Mouse (Mus musculus): ENCODE results near the gene Med8. TPM values are rescaled to one million over a fixed set of nuclear protein-coding genes. Genes with fewer than 3 reads are reported as not detected.

Gene Med8
- 99.8 and 101 TPM in 2 replicates for polyA plus RNA-seq (2015; fragmentation: Nextera tagmentation; extraction: Ambion mirVana)

DNA sequence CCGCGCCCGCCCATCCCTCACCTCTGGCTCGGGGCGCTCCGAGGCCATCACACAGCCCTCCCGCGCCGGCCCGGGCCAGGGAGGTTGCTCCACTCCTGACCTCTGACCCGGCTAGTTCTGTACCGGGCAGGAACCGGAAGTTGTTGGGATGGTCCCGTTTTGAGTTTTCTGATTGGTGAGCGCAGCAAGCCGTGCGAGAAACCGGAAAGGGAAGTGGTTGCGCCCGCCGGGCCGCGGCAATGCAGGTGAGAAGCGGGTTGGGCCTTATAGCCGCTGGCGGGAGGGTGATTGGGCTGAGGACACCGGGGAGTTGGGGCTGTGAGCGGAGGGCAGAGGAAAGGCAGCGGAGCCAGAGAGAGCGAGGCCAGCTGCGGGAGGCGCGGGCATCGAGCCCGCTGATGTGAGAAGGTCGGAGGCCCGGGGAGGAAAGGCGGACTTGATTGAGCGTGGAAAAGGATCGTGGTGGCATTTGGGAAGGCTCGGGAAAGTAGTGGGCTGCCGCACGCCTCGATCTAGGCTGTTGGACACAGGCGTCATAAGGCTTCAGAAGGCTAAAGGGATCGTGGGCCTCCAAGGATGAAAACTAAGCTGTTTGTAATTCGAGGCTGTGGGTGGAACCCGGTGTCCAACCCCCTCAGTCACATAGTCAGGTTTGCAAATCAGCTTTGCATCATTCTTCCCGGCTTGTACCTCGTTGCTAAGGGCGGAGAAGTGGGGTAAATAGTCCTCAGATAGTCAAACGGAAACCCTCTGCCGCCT lies at the start of gene Med8, which contains the start of gene Szt2:
Med8 (plus strand) TSS at position 196 of the 759 bp plus-strand sequence.
Szt2 (minus strand) TSS at position 132 of the 759 bp plus-strand sequence.
- Histone ChIP-seq H3K9me3 (no peaks in the 10 kb centered on the region), H3K4me2 (peak within 1 kb of the TSS; percentile 65), H3K36me3 (peaks cover 21% of the 10 kb centered on the region), H3K9ac (peak within 1 kb of the TSS; percentile 48), H3K4me1 (peaks cover 13% of the 10 kb centered on the region), H3K27ac (peak within 1 kb of the TSS; percentile 72; the same call in 1 of the 2 replicates), H3K4me3 (replicated peaks) (peak within 1 kb of the TSS; percentile 67), H3K27me3 (replicated peaks) (no peaks in the 10 kb centered on the region)
- WGBS = under 1% methylated on average over 53 of the region's 53 CpGs
- peak; percentile 92 for ATAC-seq (ENCODE audit: insufficient read depth, low FRiP score, low read depth)

- Histone ChIP-seq H3K9ac (peak overlapping the region; percentile 54), H3K36me3 (peaks cover 24% of the 10 kb centered on the region), H3K27ac (peak overlapping the region; percentile 81), H3K4me3 (replicated peaks) (peak overlapping the region; percentile 69), H3K4me2 (peak overlapping the region; percentile 77), H3K9me3 (no peaks in the 10 kb centered on the region), H3K27me3 (replicated peaks) (no peaks in the 10 kb centered on the region), H3K4me1 (peaks cover 13% of the 10 kb centered on the region; the same call in 1 of the 2 replicates)
- peak; percentile 70 for ATAC-seq (ENCODE audit: insufficient read depth, low FRiP score, low read depth)
- WGBS = under 1% methylated on average over 54 of the region's 54 CpGs
These were observed 49.0 kb upstream of the Med8 start for GRCm38 (mm10) chr4:118359896-118360720.

- no peak overlapping the region for H3K4me2 ChIP-seq
- 91% methylated on average over 5 of the region's 5 CpGs for WGBS
- ATAC-seq (ENCODE audit: insufficient read depth, low FRiP score, low read depth) = no peak
- no peak overlapping the region for H3K4me3 ChIP-seq (replicated peaks)
- H3K9ac ChIP-seq = no peak overlapping the region
- H3K36me3 ChIP-seq = peaks cover 37% of the 10 kb centered on the region
- no peak overlapping the region for H3K27ac ChIP-seq
- H3K27me3 ChIP-seq (replicated peaks) = no peaks in the 10 kb centered on the region
- H3K9me3 ChIP-seq = no peaks in the 10 kb centered on the region
- H3K4me1 ChIP-seq = peaks cover 13% of the 10 kb centered on the region; the same call in 1 of the 2 replicates
These were observed 47.7 kb upstream of the Med8 start for GRCm38 (mm10) chr4:118361451-118361850.

GRCm38 (mm10) chr4:118362879-118363278 lies 46.3 kb upstream of the Med8 start:
- Histone ChIP-seq H3K4me1 (peaks cover 13% of the 10 kb centered on the region; the same call in 1 of the 2 replicates), H3K4me2 (no peak overlapping the region), H3K9me3 (no peaks in the 10 kb centered on the region), H3K36me3 (peaks cover 38% of the 10 kb centered on the region), H3K4me3 (replicated peaks) (no peak overlapping the region), H3K9ac (no peak overlapping the region), H3K27ac (no peak overlapping the region), H3K27me3 (replicated peaks) (no peaks in the 10 kb centered on the region)
- WGBS = 94% methylated on average over 6 of the region's 6 CpGs
- no peak for ATAC-seq (ENCODE audit: insufficient read depth, low FRiP score, low read depth)

GRCm38 (mm10) chr4:118363985-118364384 lies 45.2 kb upstream of the Med8 start:
- H3K36me3 ChIP-seq = peaks cover 49% of the 10 kb centered on the region
- 93% methylated on average over 3 of the region's 3 CpGs for WGBS
- H3K4me3 ChIP-seq (replicated peaks) = no peak overlapping the region
- ATAC-seq (ENCODE audit: insufficient read depth, low FRiP score, low read depth) = no peak
- H3K9ac ChIP-seq = no peak overlapping the region
- no peaks in the 10 kb centered on the region for H3K27me3 ChIP-seq (replicated peaks)
- H3K4me2 ChIP-seq = no peak overlapping the region
- H3K4me1 ChIP-seq = peaks cover 13% of the 10 kb centered on the region; the same call in 1 of the 2 replicates
- H3K27ac ChIP-seq = no peak overlapping the region
- H3K9me3 ChIP-seq = no peaks in the 10 kb centered on the region

GRCm38 (mm10) chr4:118364641-118365040 lies 44.5 kb upstream of the Med8 start:
- Histone ChIP-seq H3K9me3 (no peaks in the 10 kb centered on the region), H3K4me3 (replicated peaks) (no peak overlapping the region), H3K4me1 (peaks cover 8% of the 10 kb centered on the region; the same call in 1 of the 2 replicates), H3K27me3 (replicated peaks) (no peaks in the 10 kb centered on the region), H3K36me3 (peaks cover 53% of the 10 kb centered on the region), H3K27ac (no peak overlapping the region), H3K4me2 (no peak overlapping the region), H3K9ac (no peak overlapping the region)
- 94% methylated on average over 13 of the region's 13 CpGs for WGBS
- no peak for ATAC-seq (ENCODE audit: insufficient read depth, low FRiP score, low read depth)

- Histone ChIP-seq H3K4me2 (no peak overlapping the region), H3K4me1 (no peaks in the 10 kb centered on the region), H3K4me3 (replicated peaks) (no peak overlapping the region), H3K9me3 (no peaks in the 10 kb centered on the region), H3K27ac (no peak overlapping the region), H3K9ac (no peak overlapping the region), H3K36me3 (peaks cover 53% of the 10 kb centered on the region), H3K27me3 (replicated peaks) (no peaks in the 10 kb centered on the region)
- 90% methylated on average over 14 of the region's 14 CpGs for WGBS
- no peak for ATAC-seq (ENCODE audit: insufficient read depth, low FRiP score, low read depth)
These were observed 43.1 kb upstream of the Med8 start for GRCm38 (mm10) chr4:118365991-118366390.

- Histone ChIP-seq H3K9me3 (no peaks in the 10 kb centered on the region), H3K4me1 (no peaks in the 10 kb centered on the region), H3K4me2 (no peak overlapping the region), H3K4me3 (replicated peaks) (no peak overlapping the region), H3K36me3 (peaks cover 59% of the 10 kb centered on the region), H3K27me3 (replicated peaks) (no peaks in the 10 kb centered on the region), H3K9ac (no peak overlapping the region), H3K27ac (no peak overlapping the region)
- no peak for ATAC-seq (ENCODE audit: insufficient read depth, low FRiP score, low read depth)
- 83% methylated on average over 12 of the region's 12 CpGs for WGBS
These were observed 41.6 kb upstream of the Med8 start for GRCm38 (mm10) chr4:118367551-118367950.

GRCm38 (mm10) chr4:118368616-118369015 lies 40.5 kb upstream of the Med8 start:
- Histone ChIP-seq H3K9ac (no peak overlapping the region), H3K27ac (no peak overlapping the region), H3K36me3 (peaks cover 60% of the 10 kb centered on the region), H3K4me1 (no peaks in the 10 kb centered on the region), H3K4me3 (replicated peaks) (no peak overlapping the region), H3K9me3 (no peaks in the 10 kb centered on the region), H3K4me2 (no peak overlapping the region), H3K27me3 (replicated peaks) (no peaks in the 10 kb centered on the region)
- WGBS = 92% methylated on average over 3 of the region's 3 CpGs
- no peak for ATAC-seq (ENCODE audit: insufficient read depth, low FRiP score, low read depth)

DNA sequence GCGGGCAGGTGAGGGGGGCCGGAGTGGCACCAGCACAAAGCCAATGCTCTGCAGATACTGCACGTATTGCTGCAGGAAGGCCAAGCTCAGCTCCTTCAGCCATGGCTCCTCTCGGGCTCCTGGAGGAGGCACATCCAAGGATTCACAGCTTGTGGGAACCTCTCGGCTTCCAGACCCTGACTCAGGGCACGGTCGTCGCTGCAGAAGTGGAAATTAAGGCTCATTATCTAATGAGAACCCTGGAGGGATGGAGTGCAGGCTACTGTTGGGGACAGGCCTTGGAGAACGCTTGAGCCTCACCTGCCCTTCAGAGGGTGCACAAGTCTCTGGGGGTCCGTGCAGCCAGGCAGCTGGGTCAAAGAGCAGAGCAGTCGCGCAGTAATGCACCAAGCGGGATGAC lies 37.3 kb upstream of the Med8 start:
- H3K4me3 ChIP-seq (replicated peaks) = no peak overlapping the region
- H3K9me3 ChIP-seq = no peaks in the 10 kb centered on the region
- H3K4me2 ChIP-seq = no peak overlapping the region
- no peak for ATAC-seq (ENCODE audit: insufficient read depth, low FRiP score, low read depth)
- H3K9ac ChIP-seq = no peak overlapping the region
- peaks cover 57% of the 10 kb centered on the region for H3K36me3 ChIP-seq
- H3K4me1 ChIP-seq = no peaks in the 10 kb centered on the region
- no peak overlapping the region for H3K27ac ChIP-seq
- 92% methylated on average over 13 of the region's 13 CpGs for WGBS
- H3K27me3 ChIP-seq (replicated peaks) = no peaks in the 10 kb centered on the region

DNA sequence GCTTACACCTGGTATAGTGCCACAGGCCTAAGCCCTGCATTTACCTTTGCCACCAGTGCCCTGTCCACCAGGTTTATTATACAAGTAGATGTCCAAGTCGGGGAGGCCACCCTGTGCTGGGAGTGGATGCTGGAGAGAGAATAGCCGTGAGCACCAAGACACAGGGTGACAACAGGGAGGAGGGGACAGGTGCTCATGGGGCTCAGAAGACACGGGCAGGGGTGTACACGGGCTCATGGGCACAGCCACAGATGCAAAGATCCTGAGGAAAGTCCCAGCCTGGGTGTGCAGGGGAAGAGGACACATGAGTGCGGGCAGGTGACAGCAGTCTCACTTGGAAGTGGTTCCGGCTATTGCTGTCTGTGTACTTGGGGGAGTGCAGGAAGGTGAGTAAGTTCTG lies 33.1 kb upstream of the Med8 start:
- 89% methylated on average over 6 of the region's 6 CpGs for WGBS
- H3K4me1 ChIP-seq = no peaks in the 10 kb centered on the region
- ATAC-seq (ENCODE audit: insufficient read depth, low FRiP score, low read depth) = no peak

GRCm38 (mm10) chr4:118383271-118383670 lies 25.9 kb upstream of the Med8 start:
- H3K9ac ChIP-seq = no peak overlapping the region
- H3K9me3 ChIP-seq = no peaks in the 10 kb centered on the region
- H3K27me3 ChIP-seq (replicated peaks) = no peaks in the 10 kb centered on the region
- no peak overlapping the region for H3K4me3 ChIP-seq (replicated peaks)
- 91% methylated on average over 7 of the region's 7 CpGs for WGBS
- no peak overlapping the region for H3K4me2 ChIP-seq
- ATAC-seq (ENCODE audit: insufficient read depth, low FRiP score, low read depth) = no peak
- no peaks in the 10 kb centered on the region for H3K4me1 ChIP-seq
- peaks cover 76% of the 10 kb centered on the region for H3K36me3 ChIP-seq
- H3K27ac ChIP-seq = no peak overlapping the region

More for the DNA sequence above, 33.1 kb upstream of the Med8 start:
- Histone ChIP-seq H3K27ac (no peak overlapping the region), H3K9ac (no peak overlapping the region), H3K27me3 (replicated peaks) (no peaks in the 10 kb centered on the region), H3K4me2 (no peak overlapping the region), H3K9me3 (no peaks in the 10 kb centered on the region), H3K4me3 (replicated peaks) (no peak overlapping the region), H3K36me3 (peaks cover 69% of the 10 kb centered on the region)

Measured in stomach, embryonic 15.5 days (tissue).